Mouse (Mus musculus): ENCODE data around the gene Otop2. TPM values are rescaled to one million over a fixed set of nuclear protein-coding genes. Genes with fewer than 3 reads are reported as not detected.

The Otop2 gene
- polyA plus RNA-seq, 1 experiment = 0.11 TPM

DNA sequence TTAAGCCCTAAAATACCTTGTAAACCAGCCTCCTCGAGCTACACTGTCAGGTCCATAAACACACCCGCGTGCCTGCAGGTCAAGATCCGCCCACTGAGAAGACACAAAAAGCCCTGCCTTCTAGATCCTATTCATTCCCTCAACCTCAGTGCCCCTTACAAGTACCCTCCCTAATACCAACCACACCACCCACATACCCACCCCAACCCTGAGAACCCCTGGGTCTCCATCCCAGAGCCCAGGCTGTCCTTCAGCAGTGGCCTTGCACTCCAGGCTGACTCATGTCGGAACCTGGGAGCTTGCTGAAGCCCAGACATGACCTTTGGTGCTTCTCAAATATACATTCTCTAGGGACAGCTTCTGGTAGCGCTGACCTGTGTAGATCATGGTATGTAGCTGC lies 32.2 kb upstream of the Otop2 start:
- H3K27me3 ChIP-seq (replicated peaks) = no peaks in the 10 kb centered on the region
- no peak for TF ChIP-seq FLI1 (IDR thresholded peaks at IDR 0.05; ENCODE audit: low read length)
- TF ChIP-seq GATA1 (IDR thresholded peaks at IDR 0.05; ENCODE audit: borderline replicate concordance, low read length) = no peak
- peaks cover 60% of the 10 kb centered on the region for H3K4me1 ChIP-seq
- peaks cover 43% of the 10 kb centered on the region for H3K36me3 ChIP-seq (replicated peaks; ENCODE audit: low read length)
- H3K9me3 ChIP-seq = no peaks in the 10 kb centered on the region
- H3K4me3 ChIP-seq (replicated peaks) = no peak overlapping the region

DNA sequence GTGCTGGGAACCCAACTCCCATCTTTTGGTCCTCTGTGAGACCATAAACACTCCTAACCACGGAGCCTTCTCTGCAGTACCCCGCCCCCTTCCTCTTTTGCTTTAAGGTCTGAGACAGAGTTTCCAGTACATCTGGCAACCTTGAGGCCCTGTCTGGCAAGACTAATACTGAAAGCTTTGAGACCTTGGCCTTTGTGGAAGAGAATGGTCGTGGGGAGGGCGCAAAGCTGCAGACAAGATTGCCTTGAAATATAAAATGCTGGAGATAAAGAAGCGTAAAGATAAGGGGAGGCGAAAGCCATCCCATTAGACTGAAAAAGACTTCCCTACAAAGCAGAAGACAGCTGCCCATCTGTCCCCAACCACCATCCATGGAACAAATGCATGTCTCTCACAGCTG lies 31.5 kb upstream of the Otop2 start:
- Histone ChIP-seq H3K36me3 (replicated peaks; ENCODE audit: low read length) (peaks cover 39% of the 10 kb centered on the region), H3K4me1 (peaks cover 60% of the 10 kb centered on the region), H3K4me3 (replicated peaks) (peak overlapping the region; percentile 95), H3K9me3 (no peaks in the 10 kb centered on the region), H3K27me3 (replicated peaks) (no peaks in the 10 kb centered on the region)
- no peak for TF ChIP-seq FLI1 (IDR thresholded peaks at IDR 0.05; ENCODE audit: low read length)
- no peak for TF ChIP-seq GATA1 (IDR thresholded peaks at IDR 0.05; ENCODE audit: borderline replicate concordance, low read length)

- H3K9me3 ChIP-seq = no peaks in the 10 kb centered on the region
- H3K4me3 ChIP-seq (replicated peaks) = peak overlapping the region; percentile 95
- H3K4me1 ChIP-seq = peaks cover 60% of the 10 kb centered on the region
- H3K27me3 ChIP-seq (replicated peaks) = no peaks in the 10 kb centered on the region
- H3K36me3 ChIP-seq (replicated peaks; ENCODE audit: low read length) = peaks cover 34% of the 10 kb centered on the region
- TF ChIP-seq GATA1 (IDR thresholded peaks at IDR 0.05; ENCODE audit: borderline replicate concordance, low read length) (no peak), FLI1 (IDR thresholded peaks at IDR 0.05; ENCODE audit: low read length) (no peak)
These were observed 31.0 kb upstream of the Otop2 start for GRCm38 (mm10) chr11:115275954-115276353.

- H3K36me3 ChIP-seq (replicated peaks; ENCODE audit: low read length) = peaks cover 24% of the 10 kb centered on the region
- H3K27me3 ChIP-seq (replicated peaks) = no peaks in the 10 kb centered on the region
- peak within 1 kb of the TSS; percentile 95 for H3K4me3 ChIP-seq (replicated peaks)
- no peaks in the 10 kb centered on the region for H3K9me3 ChIP-seq
- peaks cover 68% of the 10 kb centered on the region for H3K4me1 ChIP-seq
- TF ChIP-seq GATA1 (IDR thresholded peaks at IDR 0.05; ENCODE audit: borderline replicate concordance, low read length) = peak; percentile 19; the same call in 1 of the 3 replicates
- TF ChIP-seq FLI1 (IDR thresholded peaks at IDR 0.05; ENCODE audit: low read length) = 0 out of 2 replicates have a peak, but pooled peaks have one; percentile 14
These were observed 30.0 kb upstream of the Otop2 start, which contains the start of gene Fdxr for GRCm38 (mm10) chr11:115276780-115277603. Fdxr (minus strand) TSS chr11:115277050.

GRCm38 (mm10) chr11:115277604-115277975 lies 29.4 kb upstream of the Otop2 start:
- Histone ChIP-seq H3K9me3 (no peaks in the 10 kb centered on the region), H3K4me1 (peaks cover 74% of the 10 kb centered on the region), H3K4me3 (replicated peaks) (peak overlapping the region; percentile 95), H3K27me3 (replicated peaks) (no peaks in the 10 kb centered on the region), H3K36me3 (replicated peaks; ENCODE audit: low read length) (peaks cover 18% of the 10 kb centered on the region)
- TF ChIP-seq FLI1 (IDR thresholded peaks at IDR 0.05; ENCODE audit: low read length) = no peak
- TF ChIP-seq GATA1 (IDR thresholded peaks at IDR 0.05; ENCODE audit: borderline replicate concordance, low read length) = no peak

GRCm38 (mm10) chr11:115278176-115278575 lies 28.8 kb upstream of the Otop2 start:
- TF ChIP-seq FLI1 (IDR thresholded peaks at IDR 0.05; ENCODE audit: low read length) = no peak
- no peak for TF ChIP-seq GATA1 (IDR thresholded peaks at IDR 0.05; ENCODE audit: borderline replicate concordance, low read length)
- no peaks in the 10 kb centered on the region for H3K9me3 ChIP-seq
- peaks cover 5% of the 10 kb centered on the region for H3K27me3 ChIP-seq (replicated peaks)
- peak overlapping the region; percentile 95 for H3K4me3 ChIP-seq (replicated peaks)
- H3K4me1 ChIP-seq = peaks cover 68% of the 10 kb centered on the region
- peaks cover 12% of the 10 kb centered on the region for H3K36me3 ChIP-seq (replicated peaks; ENCODE audit: low read length)

GRCm38 (mm10) chr11:115279726-115280125 lies 27.2 kb upstream of the Otop2 start:
- Histone ChIP-seq H3K36me3 (replicated peaks; ENCODE audit: low read length) (peaks cover 2% of the 10 kb centered on the region), H3K27me3 (replicated peaks) (peaks cover 20% of the 10 kb centered on the region), H3K4me1 (peaks cover 59% of the 10 kb centered on the region), H3K4me3 (replicated peaks) (no peak overlapping the region), H3K9me3 (no peaks in the 10 kb centered on the region)
- no peak for TF ChIP-seq FLI1 (IDR thresholded peaks at IDR 0.05; ENCODE audit: low read length)
- no peak for TF ChIP-seq GATA1 (IDR thresholded peaks at IDR 0.05; ENCODE audit: borderline replicate concordance, low read length)

- peaks cover 58% of the 10 kb centered on the region for H3K4me1 ChIP-seq
- H3K36me3 ChIP-seq (replicated peaks; ENCODE audit: low read length) = no peaks in the 10 kb centered on the region
- no peaks in the 10 kb centered on the region for H3K9me3 ChIP-seq
- no peak overlapping the region for H3K4me3 ChIP-seq (replicated peaks)
- peaks cover 35% of the 10 kb centered on the region for H3K27me3 ChIP-seq (replicated peaks)
- TF ChIP-seq FLI1 (IDR thresholded peaks at IDR 0.05; ENCODE audit: low read length) = no peak
- no peak for TF ChIP-seq GATA1 (IDR thresholded peaks at IDR 0.05; ENCODE audit: borderline replicate concordance, low read length)
These were observed 24.7 kb upstream of the Otop2 start for GRCm38 (mm10) chr11:115282295-115282694.

DNA sequence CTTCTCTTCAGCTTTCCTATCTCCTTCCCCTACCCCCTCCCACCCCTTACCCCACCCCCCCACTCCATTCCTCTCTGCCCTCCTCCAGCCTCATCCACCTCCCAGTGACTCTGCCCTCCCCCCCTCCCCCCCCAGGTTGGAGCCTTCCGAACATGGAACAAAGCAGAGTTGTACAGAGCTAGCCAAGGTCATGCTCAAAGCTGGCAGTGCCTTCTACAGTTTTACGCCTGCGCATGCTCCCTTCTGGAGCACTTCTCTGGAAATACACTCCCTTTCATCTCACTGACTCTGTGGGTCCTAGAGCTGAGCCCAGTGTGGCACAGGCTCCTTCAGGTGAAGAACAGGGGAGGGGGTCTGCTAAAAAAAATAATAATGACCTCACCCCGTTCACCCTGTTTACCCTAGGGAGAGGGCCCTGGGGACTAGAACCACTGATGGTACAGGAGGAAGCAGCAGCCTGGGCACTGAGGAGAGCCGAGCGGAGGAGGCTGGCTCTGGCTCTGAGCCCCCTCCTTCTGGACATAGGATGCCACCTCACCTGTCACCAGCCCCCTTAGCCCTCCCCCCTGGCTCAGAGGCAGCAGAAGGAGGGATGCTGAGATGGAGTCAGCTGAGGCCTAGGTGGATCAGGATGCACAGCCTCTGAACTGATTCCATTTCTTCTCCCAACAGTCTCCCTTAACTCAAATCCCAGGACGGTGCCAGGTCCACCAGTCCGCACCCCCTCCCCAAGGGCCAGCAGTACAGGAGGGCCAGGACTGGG lies 24.1 kb upstream of the Otop2 start:
- TF ChIP-seq GATA1 (IDR thresholded peaks at IDR 0.05; ENCODE audit: borderline replicate concordance, low read length) = no peak
- no peak for TF ChIP-seq FLI1 (IDR thresholded peaks at IDR 0.05; ENCODE audit: low read length)

GRCm38 (mm10) chr11:115283486-115283765 lies 23.5 kb upstream of the Otop2 start:
- TF ChIP-seq FLI1 (IDR thresholded peaks at IDR 0.05; ENCODE audit: low read length) (no peak), GATA1 (IDR thresholded peaks at IDR 0.05; ENCODE audit: borderline replicate concordance, low read length) (no peak)
- Histone ChIP-seq H3K27me3 (replicated peaks) (peaks cover 43% of the 10 kb centered on the region), H3K36me3 (replicated peaks; ENCODE audit: low read length) (no peaks in the 10 kb centered on the region), H3K9me3 (no peaks in the 10 kb centered on the region), H3K4me3 (replicated peaks) (no peak overlapping the region), H3K4me1 (peaks cover 51% of the 10 kb centered on the region)

More for the DNA sequence above, 24.1 kb upstream of the Otop2 start:
- Histone ChIP-seq H3K4me3 (replicated peaks) (no peak overlapping the region), H3K4me1 (peaks cover 57% of the 10 kb centered on the region), H3K27me3 (replicated peaks) (peaks cover 38% of the 10 kb centered on the region), H3K9me3 (no peaks in the 10 kb centered on the region), H3K36me3 (replicated peaks; ENCODE audit: low read length) (no peaks in the 10 kb centered on the region)

Measured in megakaryocyte, embryonic 14.5 days (primary cell).